ENCODE assay signal across 27 mouse cellular contexts in genomic region chr7:119484154-119484553, GRCm38 (mm10). TPM values are rescaled to one million over a fixed set of nuclear protein-coding genes. Genes with fewer than 3 reads are reported as not detected.
"Had no signal": no experiment of that assay in that cellular context is flagged by ENCODE, and none has a peak within 500 bp of the region (broad histone marks: within the 10 kb centered on the region; RNA-seq: fewer than 3 reads in every experiment).

No protein-coding gene starts in this region.

- H3K36me3 ChIP-seq: liver, embryonic 13.5 days; neural tube, embryonic 12.5 days; neural tube, embryonic 15.5 days had no signal

- H3K27ac ChIP-seq: layer of hippocampus, adult 2 months; liver, embryonic 13.5 days; neural tube, embryonic 12.5 days; neural tube, embryonic 15.5 days; stomach, postnatal 0 days had no signal

- H3K9ac ChIP-seq: liver, embryonic 13.5 days; neural tube, embryonic 12.5 days; neural tube, embryonic 15.5 days had no signal

- H3K9me3 ChIP-seq: liver, embryonic 13.5 days; neural tube, embryonic 12.5 days; neural tube, embryonic 15.5 days had no signal

- ATAC-seq: inflammation-experienced regulatory T-cells, adult 6 months; intestine, embryonic 16.5 days had no signal

- H3K4me2 ChIP-seq: liver, embryonic 13.5 days; midbrain, embryonic 11.5 days; neural tube, embryonic 12.5 days; neural tube, embryonic 15.5 days had no signal

- H3K4me1 ChIP-seq: liver, embryonic 13.5 days; neural tube, embryonic 12.5 days; neural tube, embryonic 15.5 days had no signal

- H3K4me3 ChIP-seq: layer of hippocampus, adult 2 months; liver, embryonic 13.5 days; neural tube, embryonic 12.5 days; neural tube, embryonic 15.5 days had no signal

- DNase-seq: layer of hippocampus, adult 9-11 months; liver, embryonic 13.5 days; lung, adult 2 months; lung, postnatal 14 days; lung, postnatal 4 days; midbrain, embryonic 14.5 days; right cerebral cortex, adult 18-20 months; right cerebral cortex, postnatal 14 days; right cerebral cortex, postnatal 4 days; thymus, adult 2 months; thymus, postnatal 14 days; thymus, postnatal 4 days had no signal

- H3K27me3 ChIP-seq: liver, embryonic 13.5 days; neural tube, embryonic 12.5 days had no signal

RNA-seq across cellular contexts. Expression of gene Umod, which starts 5.1 kb away (rescaled TPM):
- polyA plus RNA-seq: inflammation-experienced regulatory T-cells, adult 6 months; intestine, embryonic 16.5 days; large intestine, adult 2 months; limb, embryonic 11.5 days; limb, embryonic 14.5 days; liver, embryonic 13.5 days; liver, embryonic 16.5 days; lung, embryonic 16.5 days; midbrain, embryonic 11.5 days; midbrain, embryonic 14.5 days; midbrain, postnatal 0 days; neural tube, embryonic 12.5 days; neural tube, embryonic 15.5 days; stomach, embryonic 14.5 days; stomach, postnatal 0 days had no signal

RNA-seq across cellular contexts. Expression of gene Gp2, which starts 25.1 kb away (rescaled TPM):
- polyA plus RNA-seq: limb, embryonic 11.5 days; limb, embryonic 14.5 days; liver, adult 2 months; liver, embryonic 13.5 days; liver, embryonic 16.5 days; midbrain, embryonic 11.5 days; midbrain, embryonic 14.5 days; midbrain, postnatal 0 days; neural tube, embryonic 12.5 days; neural tube, embryonic 15.5 days; stomach, embryonic 14.5 days had no signal

RNA-seq across cellular contexts. Expression of gene Acsm5, which starts 35.1 kb away (rescaled TPM):
- polyA plus RNA-seq: inflammation-experienced regulatory T-cells, adult 6 months; limb, embryonic 11.5 days; limb, embryonic 14.5 days; liver, embryonic 13.5 days; lung, embryonic 16.5 days; midbrain, embryonic 11.5 days; midbrain, embryonic 14.5 days; neural tube, embryonic 12.5 days; stomach, embryonic 14.5 days had no signal

RNA-seq across cellular contexts. Expression of gene Pdilt, which starts 39.1 kb away (rescaled TPM):
- polyA plus RNA-seq: inflammation-experienced regulatory T-cells, adult 6 months; intestine, embryonic 16.5 days; large intestine, adult 2 months; limb, embryonic 11.5 days; limb, embryonic 14.5 days; liver, embryonic 13.5 days; liver, embryonic 16.5 days; lung, adult 2 months; lung, embryonic 16.5 days; midbrain, embryonic 11.5 days; stomach, embryonic 14.5 days; stomach, postnatal 0 days; thymus, adult 2 months had no signal
